Mouse (Mus musculus): ENCODE data around the gene Numb. TPM values are rescaled to one million over a fixed set of nuclear protein-coding genes. Genes with fewer than 3 reads are reported as not detected.

Numb gene
- polyA plus RNA-seq, 1 experiment from 2014 or later: 14.9 TPM

DNA sequence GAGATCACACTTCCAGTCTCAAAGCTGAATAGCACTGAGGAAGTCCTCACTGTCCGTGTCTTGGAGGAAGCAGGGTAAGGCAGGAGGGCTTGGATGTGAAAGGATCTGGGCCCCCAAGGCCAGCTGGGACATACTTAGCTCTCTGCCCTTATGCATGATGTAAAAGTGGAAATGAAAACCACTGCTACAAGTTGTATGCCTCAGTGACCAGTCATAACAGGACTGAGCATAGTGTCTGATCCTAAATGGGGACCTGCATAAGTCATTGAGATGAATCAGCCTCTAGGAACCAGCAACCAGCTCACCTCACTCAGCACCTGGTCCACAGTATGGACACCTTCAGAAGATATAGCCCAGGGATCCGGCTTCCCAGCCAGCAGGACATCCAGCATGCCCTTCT is 46.6 kb downstream of the Numb start:
- no peaks in the 10 kb centered on the region for H3K27me3 ChIP-seq (replicated peaks)
- H3K4me2 ChIP-seq: no peak overlapping the region
- H3K36me3 ChIP-seq: peaks cover 4% of the 10 kb centered on the region; the same call in 1 of the 2 replicates
- ATAC-seq (ENCODE audit: low FRiP score): no peak
- no peak overlapping the region for H3K27ac ChIP-seq (replicated peaks)
- H3K9ac ChIP-seq (replicated peaks): no peak overlapping the region
- 94% methylated on average over 2 of the region's 2 CpGs for WGBS
- no peaks in the 10 kb centered on the region for H3K9me3 ChIP-seq (replicated peaks)
- no peaks in the 10 kb centered on the region for H3K4me1 ChIP-seq
- H3K4me3 ChIP-seq (replicated peaks): no peak overlapping the region

DNA sequence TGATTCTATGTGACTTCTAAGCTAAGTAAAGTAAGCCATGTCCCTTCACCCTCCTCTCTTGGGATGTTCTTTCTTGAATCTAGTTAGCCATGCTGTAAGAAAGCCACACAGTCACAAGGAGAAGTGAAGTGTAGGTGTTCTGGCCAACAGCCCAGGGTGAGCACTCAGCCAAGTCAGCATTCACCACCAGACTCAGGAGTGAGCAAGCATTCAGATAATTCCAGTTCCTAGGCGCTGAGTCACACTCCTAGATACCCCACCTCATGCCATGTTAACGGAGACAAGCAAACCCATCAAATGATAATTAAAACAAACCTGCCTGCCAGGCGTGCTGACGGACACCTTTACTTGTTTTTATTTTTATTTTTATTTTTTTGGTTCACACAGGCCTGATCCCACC is 47.1 kb downstream of the Numb start:
- ATAC-seq (ENCODE audit: low FRiP score): no peak
- H3K27me3 ChIP-seq (replicated peaks): no peaks in the 10 kb centered on the region
- H3K4me3 ChIP-seq (replicated peaks): no peak overlapping the region
- no peak overlapping the region for H3K27ac ChIP-seq (replicated peaks)
- H3K4me1 ChIP-seq: no peaks in the 10 kb centered on the region
- no peak overlapping the region for H3K4me2 ChIP-seq
- H3K36me3 ChIP-seq: peaks cover 4% of the 10 kb centered on the region; the same call in 1 of the 2 replicates
- no peaks in the 10 kb centered on the region for H3K9me3 ChIP-seq (replicated peaks)
- no peak overlapping the region for H3K9ac ChIP-seq (replicated peaks)
- WGBS: 97% methylated on average over 4 of the region's 4 CpGs

DNA sequence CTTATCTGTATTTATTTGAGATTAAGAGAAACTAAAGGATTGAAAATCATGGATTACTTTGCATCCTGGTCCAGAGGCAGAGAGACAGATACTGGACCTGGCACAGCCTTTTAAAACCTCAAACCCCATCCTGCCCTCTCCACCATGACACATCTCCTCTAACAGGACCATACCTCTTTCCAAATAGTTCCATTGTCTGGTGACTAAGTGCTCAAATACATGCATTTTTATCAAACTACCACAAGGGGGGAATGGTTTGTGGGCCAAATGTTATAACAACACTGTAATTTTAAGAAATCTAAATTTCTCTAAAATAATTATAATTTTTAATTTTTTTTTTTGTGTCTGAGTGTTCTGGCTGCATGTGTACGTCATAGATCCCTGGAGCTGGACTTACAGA is 57.2 kb downstream of the Numb start:
- ATAC-seq (ENCODE audit: low FRiP score): no peak
- Histone ChIP-seq H3K4me3 (replicated peaks) (no peak overlapping the region), H3K9me3 (replicated peaks) (no peaks in the 10 kb centered on the region), H3K4me1 (no peaks in the 10 kb centered on the region), H3K27ac (replicated peaks) (no peak overlapping the region), H3K9ac (replicated peaks) (no peak overlapping the region), H3K36me3 (no peaks in the 10 kb centered on the region), H3K27me3 (replicated peaks) (no peaks in the 10 kb centered on the region), H3K4me2 (no peak overlapping the region)
- 97% methylated on average over 1 of the region's 1 CpGs for WGBS

DNA sequence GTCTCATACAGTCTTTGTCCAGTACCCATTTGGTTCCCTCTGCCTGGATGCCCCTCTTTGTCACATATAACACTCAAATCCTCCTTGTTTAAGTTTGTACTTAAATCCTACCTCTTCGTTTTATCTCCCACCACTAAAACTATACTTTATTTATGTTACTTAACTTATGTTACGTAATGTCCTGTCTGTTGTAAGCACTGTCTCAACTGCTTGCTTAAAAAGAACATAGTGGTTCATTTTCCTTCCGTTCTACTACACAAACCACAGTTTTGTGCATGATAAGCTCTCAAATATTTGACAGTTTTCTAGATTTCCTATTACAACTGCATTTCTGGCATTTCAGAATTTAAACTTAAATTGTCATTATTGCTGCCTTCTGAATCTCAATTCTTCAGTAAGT is 59.9 kb downstream of the Numb start:
- H3K36me3 ChIP-seq: no peaks in the 10 kb centered on the region
- no peak overlapping the region for H3K9ac ChIP-seq (replicated peaks)
- ATAC-seq (ENCODE audit: low FRiP score): no peak
- H3K4me1 ChIP-seq: no peaks in the 10 kb centered on the region
- no peak overlapping the region for H3K27ac ChIP-seq (replicated peaks)
- 95% methylated on average over 3 of the region's 3 CpGs for whole genome bisulfite sequencing
- H3K4me3 ChIP-seq (replicated peaks): no peak overlapping the region
- H3K9me3 ChIP-seq (replicated peaks): no peaks in the 10 kb centered on the region
- no peak overlapping the region for H3K4me2 ChIP-seq
- H3K27me3 ChIP-seq (replicated peaks): no peaks in the 10 kb centered on the region

DNA sequence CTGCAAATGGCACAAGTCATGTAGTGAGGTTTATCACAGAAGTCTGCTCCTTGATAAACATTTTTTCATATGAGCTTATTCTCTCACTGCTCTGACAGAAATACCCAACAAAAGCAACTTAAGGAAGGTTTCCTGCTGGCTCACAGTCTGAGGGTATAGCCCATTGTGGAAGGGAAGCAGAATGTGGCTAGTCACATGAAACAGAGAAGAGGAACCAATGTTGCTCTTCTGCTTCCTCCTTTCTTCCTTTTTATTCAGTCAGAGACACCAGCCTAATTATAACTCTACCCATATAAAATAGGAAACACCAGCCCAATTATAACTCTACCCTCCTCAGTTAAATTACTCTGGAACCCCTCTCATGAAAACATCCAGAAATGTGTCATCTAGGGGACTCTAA is 61.0 kb downstream of the Numb start:
- H3K36me3 ChIP-seq: no peaks in the 10 kb centered on the region
- H3K4me3 ChIP-seq (replicated peaks): no peak overlapping the region
- ATAC-seq (ENCODE audit: low FRiP score): no peak
- no peaks in the 10 kb centered on the region for H3K27me3 ChIP-seq (replicated peaks)
- no peak overlapping the region for H3K4me2 ChIP-seq
- no peaks in the 10 kb centered on the region for H3K9me3 ChIP-seq (replicated peaks)
- no peaks in the 10 kb centered on the region for H3K4me1 ChIP-seq
- no peak overlapping the region for H3K9ac ChIP-seq (replicated peaks)
- no peak overlapping the region for H3K27ac ChIP-seq (replicated peaks)

DNA sequence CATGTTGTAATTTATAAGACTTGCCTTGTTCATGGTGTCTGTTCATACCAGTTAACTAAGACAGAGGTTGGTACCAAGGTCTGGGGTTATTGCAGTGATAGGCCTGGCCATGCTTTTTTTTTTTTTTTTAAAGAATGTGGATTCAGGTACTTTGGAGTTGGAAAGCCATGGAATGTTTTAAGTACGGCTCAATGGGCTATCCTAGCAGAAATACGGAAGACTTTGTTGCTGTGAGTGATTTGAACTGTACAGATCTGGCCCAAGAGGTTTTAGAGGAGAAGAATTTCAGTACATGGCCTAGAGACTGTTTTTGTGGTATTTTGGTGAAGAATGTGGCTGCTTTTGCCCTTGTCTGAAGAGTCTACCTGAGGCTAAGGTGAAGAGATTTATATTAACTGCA is 63.7 kb downstream of the Numb start:
- Histone ChIP-seq H3K36me3 (no peaks in the 10 kb centered on the region), H3K9me3 (replicated peaks) (no peaks in the 10 kb centered on the region), H3K9ac (replicated peaks) (no peak overlapping the region), H3K4me2 (no peak overlapping the region), H3K4me1 (no peaks in the 10 kb centered on the region), H3K4me3 (replicated peaks) (no peak overlapping the region), H3K27ac (replicated peaks) (no peak overlapping the region), H3K27me3 (replicated peaks) (no peaks in the 10 kb centered on the region)
- WGBS: 94% methylated on average over 2 of the region's 2 CpGs
- no peak for ATAC-seq (ENCODE audit: low FRiP score)

DNA sequence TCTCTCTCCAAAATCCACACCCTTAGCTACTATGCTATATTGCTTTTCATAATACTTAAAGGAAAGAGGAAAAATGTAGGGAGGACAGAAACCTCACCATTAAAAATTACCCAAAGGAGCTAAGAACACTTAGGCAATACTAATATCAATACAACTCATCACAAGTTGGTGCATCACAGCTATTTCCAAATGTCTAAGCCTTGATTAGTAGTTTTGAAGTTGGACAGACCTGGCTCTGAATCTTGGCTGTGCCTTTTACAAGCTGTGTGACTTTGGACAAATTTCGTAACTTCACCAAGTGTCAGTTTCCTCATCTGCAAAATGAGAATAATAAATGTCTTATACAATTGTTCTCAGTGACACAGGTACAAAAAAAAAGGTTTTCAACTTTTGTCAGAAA is 66.5 kb downstream of the Numb start:
- H3K4me2 ChIP-seq: no peak overlapping the region
- no peak for ATAC-seq (ENCODE audit: low FRiP score)
- WGBS: 100% methylated on average over 1 of the region's 1 CpGs
- no peaks in the 10 kb centered on the region for H3K9me3 ChIP-seq (replicated peaks)
- no peaks in the 10 kb centered on the region for H3K27me3 ChIP-seq (replicated peaks)
- H3K27ac ChIP-seq (replicated peaks): no peak overlapping the region
- H3K4me1 ChIP-seq: 0 out of 2 replicates have a peak, but pooled peaks cover 5% of the 10 kb centered on the region
- H3K9ac ChIP-seq (replicated peaks): no peak overlapping the region
- no peak overlapping the region for H3K4me3 ChIP-seq (replicated peaks)
- H3K36me3 ChIP-seq: no peaks in the 10 kb centered on the region

DNA sequence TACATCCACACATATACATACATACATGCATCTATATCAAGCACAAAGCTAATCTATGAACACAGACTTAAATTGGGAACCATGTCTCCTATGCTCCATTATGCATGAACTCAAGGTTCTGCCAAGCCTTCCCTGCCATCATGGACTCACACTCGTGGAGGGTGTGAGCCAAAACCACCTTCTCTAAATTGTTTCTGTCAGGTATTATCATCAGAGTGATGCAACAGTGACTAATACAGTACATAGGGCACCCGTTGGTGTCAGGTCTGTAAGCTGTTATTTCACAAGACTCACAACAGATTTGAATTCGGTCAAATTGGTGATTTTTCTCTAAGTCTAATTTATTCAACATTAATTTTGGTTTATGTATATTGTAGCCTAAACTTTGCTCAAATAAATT is 67.5 kb downstream of the Numb start:
- Histone ChIP-seq H3K4me3 (replicated peaks) (no peak overlapping the region), H3K9ac (replicated peaks) (no peak overlapping the region), H3K27me3 (replicated peaks) (no peaks in the 10 kb centered on the region), H3K4me1 (0 out of 2 replicates have a peak, but pooled peaks cover 5% of the 10 kb centered on the region), H3K36me3 (no peaks in the 10 kb centered on the region), H3K9me3 (replicated peaks) (no peaks in the 10 kb centered on the region), H3K27ac (replicated peaks) (no peak overlapping the region), H3K4me2 (no peak overlapping the region)
- 91% methylated on average over 3 of the region's 3 CpGs for WGBS
- no peak for ATAC-seq (ENCODE audit: low FRiP score)

DNA sequence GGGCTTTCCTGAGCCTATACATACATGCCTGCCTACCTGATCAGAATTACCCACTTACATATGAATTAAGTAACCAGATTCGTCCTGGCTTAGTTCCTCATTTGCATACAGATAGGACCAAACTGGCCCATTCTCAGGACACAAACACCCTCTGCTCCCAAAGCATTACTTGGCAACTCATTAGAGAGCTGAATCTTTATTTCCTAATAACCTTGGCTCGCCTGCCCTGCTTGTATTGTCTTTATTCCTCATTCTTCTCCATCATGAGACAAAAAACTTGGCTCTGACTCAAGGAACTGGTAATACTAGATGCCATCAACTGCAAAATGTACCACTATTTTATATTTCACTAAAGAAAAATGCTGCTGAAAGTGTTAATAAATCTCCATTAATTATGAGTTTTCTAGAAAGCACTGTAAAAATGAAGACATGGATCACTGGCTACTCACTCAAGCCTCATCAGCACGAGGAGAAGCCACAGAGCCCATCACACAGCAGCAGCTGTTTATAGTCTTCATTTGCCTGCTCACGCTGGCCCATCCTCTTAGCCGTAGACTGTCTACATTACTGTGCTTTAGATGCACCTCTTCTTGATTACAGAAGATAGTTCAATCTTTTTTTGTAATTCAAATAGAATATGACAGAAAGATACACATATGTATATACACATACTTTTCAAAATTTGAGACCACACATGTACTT is 69.1 kb downstream of the Numb start:
- H3K4me2 ChIP-seq: no peak overlapping the region
- no peak overlapping the region for H3K9ac ChIP-seq (replicated peaks)
- ATAC-seq (ENCODE audit: low FRiP score): no peak
- no peak overlapping the region for H3K4me3 ChIP-seq (replicated peaks)
- 0 out of 2 replicates have a peak, but pooled peaks cover 5% of the 10 kb centered on the region for H3K4me1 ChIP-seq
- no peaks in the 10 kb centered on the region for H3K27me3 ChIP-seq (replicated peaks)
- WGBS: 60% methylated on average over 5 of the region's 5 CpGs
- H3K9me3 ChIP-seq (replicated peaks): no peaks in the 10 kb centered on the region
- H3K36me3 ChIP-seq: no peaks in the 10 kb centered on the region
- no peak overlapping the region for H3K27ac ChIP-seq (replicated peaks)

DNA sequence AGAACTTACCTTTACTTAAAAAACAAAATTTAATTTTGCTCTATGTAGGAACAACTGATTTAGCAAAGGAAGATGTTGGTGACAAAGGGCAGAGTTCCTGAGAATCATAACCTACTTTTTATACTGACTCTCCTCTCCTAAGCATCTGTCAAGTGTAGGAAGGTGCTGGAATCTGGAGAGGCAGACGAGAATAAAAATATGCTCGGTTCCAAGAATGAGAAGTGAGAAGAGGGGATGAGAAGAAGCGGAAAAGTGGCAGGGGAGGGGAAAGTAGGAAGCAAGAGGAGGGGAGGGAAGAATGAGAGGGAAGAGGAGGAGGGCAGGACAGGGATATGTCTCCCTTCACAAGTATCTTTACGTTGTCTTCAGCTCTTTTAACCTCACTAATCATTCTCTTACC is 71.4 kb downstream of the Numb start:
- Histone ChIP-seq H3K4me1 (0 out of 2 replicates have a peak, but pooled peaks cover 5% of the 10 kb centered on the region), H3K36me3 (no peaks in the 10 kb centered on the region), H3K4me3 (replicated peaks) (no peak overlapping the region), H3K9me3 (replicated peaks) (no peaks in the 10 kb centered on the region), H3K9ac (replicated peaks) (no peak overlapping the region), H3K27ac (replicated peaks) (no peak overlapping the region), H3K4me2 (no peak overlapping the region), H3K27me3 (replicated peaks) (no peaks in the 10 kb centered on the region)
- no peak for ATAC-seq (ENCODE audit: low FRiP score)
- WGBS: 78% methylated on average over 4 of the region's 4 CpGs

DNA sequence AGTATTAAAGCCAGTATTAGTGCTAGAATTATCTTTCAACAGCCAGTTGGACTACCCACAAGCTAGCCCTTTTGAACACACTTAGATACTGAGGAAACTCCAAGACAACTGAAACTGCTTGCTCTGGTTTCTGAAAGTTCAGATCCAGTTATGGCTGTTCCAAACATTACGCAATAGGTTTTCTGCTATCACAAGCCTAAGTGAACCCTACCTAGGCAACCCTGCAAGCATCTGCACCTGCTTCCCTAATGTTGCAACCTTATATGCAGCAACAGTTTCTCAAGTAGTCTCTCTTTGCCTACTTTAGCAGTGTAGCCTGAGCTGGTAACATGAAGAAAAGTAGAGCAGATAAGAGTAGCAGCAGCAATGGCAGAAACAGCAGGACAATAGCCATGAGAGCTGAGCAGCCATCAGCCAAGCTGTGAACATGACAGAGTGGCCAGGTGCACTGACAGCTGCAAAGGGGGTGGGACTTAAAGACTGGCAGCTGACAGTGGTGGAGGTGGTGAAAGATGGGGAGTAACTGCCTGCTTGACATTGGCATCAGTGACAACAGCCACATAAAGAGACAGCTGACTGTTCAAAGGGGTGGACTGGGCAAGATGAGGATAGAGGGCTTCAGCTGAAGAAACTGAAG is 73.0 kb downstream of the Numb start:
- Histone ChIP-seq H3K9ac (replicated peaks) (no peak overlapping the region), H3K4me1 (0 out of 2 replicates have a peak, but pooled peaks cover 5% of the 10 kb centered on the region), H3K36me3 (no peaks in the 10 kb centered on the region), H3K4me3 (replicated peaks) (no peak overlapping the region), H3K9me3 (replicated peaks) (no peaks in the 10 kb centered on the region), H3K27ac (replicated peaks) (no peak overlapping the region), H3K4me2 (no peak overlapping the region), H3K27me3 (replicated peaks) (no peaks in the 10 kb centered on the region)
- no peak for ATAC-seq (ENCODE audit: low FRiP score)
- WGBS: 93% methylated on average over 1 of the region's 1 CpGs

DNA sequence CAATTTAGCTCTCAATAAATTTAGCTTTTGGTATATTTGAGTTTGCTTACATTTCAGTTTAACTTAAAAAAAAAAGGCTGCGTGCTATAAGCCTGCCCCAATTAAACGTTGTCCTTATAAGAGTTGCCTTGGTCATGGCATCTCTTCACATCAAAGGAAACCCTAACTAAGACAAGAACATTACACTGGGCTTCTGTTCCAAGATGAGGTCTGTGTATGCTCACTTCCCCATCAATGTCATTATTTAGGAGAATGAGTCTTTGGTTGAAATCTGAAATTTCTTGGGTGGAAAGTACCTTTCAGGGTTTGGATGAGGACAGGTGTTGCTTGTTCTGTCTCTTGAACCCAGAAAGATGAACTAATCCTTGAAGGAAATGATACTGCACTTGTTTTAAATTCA is 73.9 kb downstream of the Numb start:
- WGBS: 94% methylated on average over 2 of the region's 2 CpGs
- no peak overlapping the region for H3K9ac ChIP-seq (replicated peaks)
- no peak overlapping the region for H3K4me2 ChIP-seq
- no peaks in the 10 kb centered on the region for H3K27me3 ChIP-seq (replicated peaks)
- no peak overlapping the region for H3K4me3 ChIP-seq (replicated peaks)
- H3K27ac ChIP-seq (replicated peaks): no peak overlapping the region
- H3K9me3 ChIP-seq (replicated peaks): no peaks in the 10 kb centered on the region
- no peaks in the 10 kb centered on the region for H3K36me3 ChIP-seq
- H3K4me1 ChIP-seq: 0 out of 2 replicates have a peak, but pooled peaks cover 5% of the 10 kb centered on the region
- ATAC-seq (ENCODE audit: low FRiP score): no peak

All from neural tube, embryonic 15.5 days (tissue).